Mouse (Mus musculus) Patski (cell line): ENCODE measurements at regions not wholly inside any gene's neighbourhood (a gene's known extent, or its start where the extent isn't known, plus 50 kb on each side); places are given as distances from the start of the nearest gene placed in this dataset.

ENCODE experiments used
- ATAC-seq: fragments of 100-300 bp; one replicate; pipeline ENCODE4 v1.8.0; 2021
- CTCF ChIA-PET: fragments of 350-600 bp; sonication (Branson Sonifier 250); formaldehyde crosslinking; loops from one replicate; lab custom pipeline; 2022; ENCODE audit warnings: inconsistent platforms; lab: Charles Lee
- POLR2A ChIA-PET: fragments of 350-600 bp; sonication (Branson Sonifier 250); formaldehyde crosslinking; loops from one replicate; lab custom pipeline; 2022; ENCODE audit warnings: antibody characterized with exemption, inconsistent platforms; lab: Charles Lee
- DNase-seq: peaks from one replicate; pipeline ENCODE4 v3.0.0-alpha.2; 2011; ENCODE audit warnings: low read depth, low spot score
- H3K27me3 ChIP-seq: fragments of 371-371 bp; one replicate; pipeline ENCODE4 v1.5.1; 2021
- CTCF ChIP-seq: fragments of 100-300 bp; IDR thresholded peaks from one replicate; pipeline ENCODE4 v1.5.1; 2021
- in situ Hi-C: fragments of 300-500 bp; cut with MboI; formaldehyde crosslinking; loops from 3 replicates; pipeline ENCODE4 v1.11.1; 2018; ENCODE audit warnings: low pct_unique_long_range_greater_than_20kb, mixed read lengths

DNA sequence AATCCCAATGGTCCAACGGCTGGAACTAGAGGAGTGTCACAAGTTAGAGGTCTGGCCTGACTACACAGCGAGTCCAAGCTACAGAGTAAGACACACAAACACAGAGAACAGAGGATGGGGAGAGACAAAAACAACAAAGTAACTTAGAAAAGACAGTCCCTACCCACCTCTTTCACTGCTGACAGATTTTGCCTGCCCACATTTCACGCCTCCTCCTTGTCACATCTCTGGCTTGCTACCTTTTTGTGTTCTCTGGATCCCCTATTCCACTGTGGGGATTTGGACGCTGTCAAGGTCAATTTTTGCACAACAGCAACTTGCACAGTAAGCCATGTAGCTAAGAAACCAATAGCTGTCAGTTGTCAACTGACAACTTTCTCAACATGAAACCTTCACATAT lies 275.8 kb upstream of the Clec14a start:
- ChIA-PET CTCF (no interaction called here), POLR2A (no interaction called here)
- in situ Hi-C loops: no loop called here
- DNase-seq: no peak
- no peak for TF ChIP-seq CTCF
- peaks cover 4% of the 10 kb centered on the region for H3K27me3 ChIP-seq
- no peak for ATAC-seq

DNA sequence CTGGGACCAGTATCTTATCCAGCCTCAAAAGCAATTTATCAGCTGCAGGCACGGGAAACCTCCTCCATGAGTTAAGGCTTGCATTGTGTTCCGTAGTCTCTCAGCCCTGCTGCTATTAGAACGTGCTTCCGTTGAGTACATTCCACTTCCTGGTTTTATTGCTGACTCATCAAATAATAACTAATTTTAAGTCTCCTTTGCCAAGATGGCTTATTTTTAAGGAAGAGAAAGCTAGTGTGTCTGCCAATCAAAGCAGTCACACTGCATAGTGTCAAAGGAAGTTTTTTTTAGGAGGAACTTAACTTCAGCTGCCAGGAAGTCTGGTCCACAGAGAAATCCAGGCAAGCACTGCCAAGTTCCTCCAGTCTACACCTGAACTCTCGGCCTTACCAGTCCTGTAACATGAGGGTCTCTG lies 269.2 kb upstream of the Clec14a start:
- no peaks in the 10 kb centered on the region for H3K27me3 ChIP-seq
- ATAC-seq: no peak
- in situ Hi-C loops: no loop called here
- CTCF ChIA-PET: no interaction called here
- POLR2A ChIA-PET: no interaction called here
- no peak for TF ChIP-seq CTCF
- no peak for DNase-seq

DNA sequence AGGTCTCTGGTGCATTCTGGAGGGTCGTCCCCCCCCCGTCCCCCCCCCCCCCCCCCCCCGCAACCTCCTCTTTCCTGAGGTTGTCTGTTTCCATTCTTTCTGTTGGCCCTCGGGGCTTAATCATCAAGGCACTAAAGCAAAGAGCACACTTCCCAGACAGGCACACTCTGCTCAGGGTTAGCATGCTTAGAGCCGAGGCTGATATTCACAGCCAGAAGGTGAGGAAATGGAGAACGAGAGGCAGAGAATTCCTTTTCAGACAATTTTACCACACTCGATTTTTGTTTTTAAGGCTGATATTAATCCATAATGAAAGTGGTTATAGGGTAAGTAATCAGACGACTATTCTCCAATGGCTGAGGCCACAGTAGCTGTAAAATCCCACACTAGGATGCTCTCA lies 268.7 kb upstream of the Clec14a start:
- POLR2A ChIA-PET: no interaction called here
- CTCF ChIA-PET: no interaction called here
- in situ Hi-C loops: no loop called here
- no peak for TF ChIP-seq CTCF
- H3K27me3 ChIP-seq: no peaks in the 10 kb centered on the region
- ATAC-seq (no peak), DNase-seq (no peak)

DNA sequence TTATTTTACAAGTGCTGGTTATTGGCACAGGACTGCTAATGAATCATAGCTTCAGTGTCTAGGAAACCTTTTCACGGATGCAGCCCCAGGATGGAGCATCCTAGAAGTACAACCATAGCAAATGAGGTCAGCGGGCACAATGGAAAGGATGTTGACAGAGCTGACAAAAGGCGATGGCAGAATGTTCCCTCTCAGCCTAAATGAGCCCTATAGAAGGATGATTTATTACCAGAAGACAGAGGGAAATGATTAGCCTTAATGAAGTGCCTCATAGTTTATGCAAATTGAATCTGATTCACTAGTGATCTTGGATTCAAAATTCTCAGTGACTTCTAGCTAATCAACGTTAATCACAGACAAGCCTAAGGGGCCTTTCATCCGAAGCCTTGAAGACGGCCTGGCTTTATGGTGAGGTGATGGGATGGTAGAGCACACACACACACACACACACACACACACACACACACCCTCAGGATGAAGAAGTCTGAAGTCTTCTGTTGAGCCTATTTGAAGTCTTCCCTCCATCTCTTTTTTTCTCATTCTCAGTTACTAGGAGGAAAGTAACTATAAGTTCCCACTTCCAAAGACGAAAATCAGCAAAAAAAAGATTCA lies 267.4 kb upstream of the Clec14a start:
- ATAC-seq: no peak
- no peak for DNase-seq
- in situ Hi-C loops: no loop called here
- POLR2A ChIA-PET: no interaction called here
- CTCF ChIA-PET: no interaction called here
- TF ChIP-seq CTCF: no peak
- no peaks in the 10 kb centered on the region for H3K27me3 ChIP-seq

DNA sequence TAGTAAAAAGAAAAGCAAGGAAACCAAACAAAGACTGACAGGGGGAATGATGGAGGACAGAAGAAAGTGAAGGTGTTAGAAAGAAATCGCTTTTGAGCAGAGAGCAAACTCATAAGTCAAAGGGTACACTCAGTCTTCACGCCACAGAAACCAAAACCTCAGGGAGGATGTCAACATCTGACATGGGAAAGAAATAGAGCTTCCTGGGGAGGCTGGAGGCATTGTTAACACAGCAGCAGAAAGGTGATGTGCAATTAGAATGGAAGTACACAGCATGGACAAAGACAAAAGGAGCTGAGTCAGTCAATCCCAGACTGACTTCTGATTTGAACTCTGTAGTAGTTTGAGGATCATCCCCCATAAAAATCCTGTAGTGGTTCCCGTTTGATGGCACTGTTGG lies 261.2 kb upstream of the Clec14a start:
- no peak for TF ChIP-seq CTCF
- ATAC-seq (no peak), DNase-seq (no peak)
- CTCF ChIA-PET: interaction anchor here (0.6 kb wide), 1 partner anchor 415 kb away, joined by 3 read pairs; no protein-coding TSS in a partner anchor
- in situ Hi-C loops: no loop called here
- no peaks in the 10 kb centered on the region for H3K27me3 ChIP-seq
- POLR2A ChIA-PET: no interaction called here

DNA sequence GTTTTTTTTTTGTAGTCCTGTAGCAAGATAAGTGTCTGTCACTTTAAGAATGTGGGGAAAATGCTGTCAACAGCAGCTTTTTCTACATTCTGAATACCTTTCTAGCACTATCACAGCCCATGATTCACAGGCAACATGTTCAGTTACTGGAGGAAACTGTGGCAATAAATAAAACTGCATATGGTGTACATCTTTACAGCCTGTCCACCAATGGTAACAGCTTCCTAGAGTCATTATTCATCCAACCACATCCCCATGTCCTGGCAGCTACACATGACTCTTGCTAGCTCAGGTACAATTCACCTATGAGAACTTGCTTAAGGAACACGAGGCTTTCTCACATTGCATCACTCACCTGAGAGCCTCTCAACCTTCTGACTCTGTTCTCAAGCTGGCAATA lies 247.7 kb upstream of the Clec14a start:
- ATAC-seq: no peak
- no peak for TF ChIP-seq CTCF
- ChIA-PET POLR2A (no interaction called here), CTCF (no interaction called here)
- no peak for DNase-seq
- H3K27me3 ChIP-seq: no peaks in the 10 kb centered on the region
- in situ Hi-C loops: no loop called here

DNA sequence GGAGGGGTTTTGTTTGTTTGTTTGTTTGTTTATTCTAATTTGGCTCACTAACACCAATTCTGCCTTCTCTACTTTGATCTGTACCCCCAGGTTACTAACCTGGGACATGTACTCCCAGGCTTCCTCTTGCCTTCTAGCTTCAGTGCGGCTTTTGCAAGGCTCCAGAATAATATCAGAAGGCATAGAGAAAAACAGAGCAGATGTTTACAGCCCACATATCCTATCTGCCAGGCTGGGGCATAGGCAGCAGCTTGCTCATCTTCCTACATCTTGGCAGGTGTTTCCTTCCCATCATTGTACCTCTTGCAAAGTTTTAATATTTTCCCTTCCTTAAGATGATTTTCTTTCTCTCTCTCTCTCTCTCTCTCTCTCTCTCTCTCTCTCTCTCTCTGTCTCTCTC lies 244.9 kb upstream of the Clec14a start:
- CTCF ChIA-PET: no interaction called here
- DNase-seq: no peak
- POLR2A ChIA-PET: no interaction called here
- ATAC-seq: no peak
- H3K27me3 ChIP-seq: no peaks in the 10 kb centered on the region
- in situ Hi-C loops: no loop called here
- no peak for TF ChIP-seq CTCF

DNA sequence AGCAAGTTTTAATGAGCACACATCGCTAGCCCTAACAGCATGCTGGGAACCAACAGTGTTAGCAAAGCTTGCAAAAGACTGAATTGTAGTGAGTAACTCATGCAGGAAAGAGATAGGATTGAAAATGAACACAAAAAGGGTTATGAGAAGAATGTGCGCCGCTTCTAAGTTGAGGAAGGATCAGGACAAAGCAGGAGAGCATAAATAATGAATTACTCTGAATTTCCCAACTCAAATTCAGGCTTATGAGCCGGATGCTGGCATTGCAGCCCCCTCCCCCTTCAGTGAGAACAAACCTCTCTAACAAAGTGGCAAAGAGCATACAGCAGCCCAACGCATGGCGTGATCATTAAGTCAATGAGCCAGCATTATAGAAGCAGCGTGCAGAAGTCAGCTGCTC lies 243.6 kb upstream of the Clec14a start:
- in situ Hi-C loops: no loop called here
- DNase-seq (no peak), ATAC-seq (no peak)
- ChIA-PET POLR2A (no interaction called here), CTCF (no interaction called here)
- no peak for TF ChIP-seq CTCF
- H3K27me3 ChIP-seq: no peaks in the 10 kb centered on the region

DNA sequence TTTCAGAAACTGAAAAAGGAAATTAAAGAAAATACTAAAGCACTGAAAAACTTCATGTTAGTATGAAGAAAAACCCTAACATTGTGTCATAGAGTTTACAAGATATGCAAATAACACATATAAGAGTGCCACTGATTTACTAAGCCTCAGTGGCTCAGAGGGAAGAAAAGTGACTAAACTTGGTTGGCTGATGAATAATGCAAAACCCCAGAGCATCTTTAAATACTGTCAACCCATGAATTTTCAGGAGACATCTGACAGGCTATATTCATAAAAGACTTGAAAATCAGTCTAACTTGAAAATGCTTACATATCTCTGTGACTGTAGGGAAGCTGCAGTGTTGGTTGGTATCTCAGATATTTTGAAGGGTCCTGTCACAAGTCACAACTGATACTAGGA lies 235.2 kb upstream of the Clec14a start:
- ATAC-seq (no peak), DNase-seq (no peak)
- in situ Hi-C loops: no loop called here
- H3K27me3 ChIP-seq: no peaks in the 10 kb centered on the region
- ChIA-PET CTCF (no interaction called here), POLR2A (no interaction called here)
- TF ChIP-seq CTCF: no peak

DNA sequence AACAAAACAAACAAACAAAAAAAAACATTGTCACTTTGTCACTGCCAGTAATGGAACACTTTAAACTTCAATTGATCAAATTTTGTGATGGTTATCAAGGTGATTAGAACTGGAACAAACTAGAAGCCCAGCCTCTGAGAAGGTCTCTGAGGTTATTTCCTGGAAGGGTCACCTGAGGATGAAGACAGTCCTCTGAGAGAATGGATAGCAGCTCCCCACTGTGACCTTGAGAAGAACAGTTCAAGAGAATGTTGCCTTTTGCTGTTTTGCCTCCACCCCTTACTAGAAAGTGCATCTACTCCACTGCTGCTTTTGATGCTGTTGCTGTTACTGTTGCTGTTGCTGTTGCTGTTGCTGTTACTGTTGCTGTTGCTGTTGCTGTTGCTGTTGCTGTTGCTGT lies 205.1 kb upstream of the Clec14a start:
- no peak for ATAC-seq
- H3K27me3 ChIP-seq: no peaks in the 10 kb centered on the region
- in situ Hi-C loops: no loop called here
- no peak for TF ChIP-seq CTCF
- no peak for DNase-seq
- POLR2A ChIA-PET: no interaction called here
- CTCF ChIA-PET: no interaction called here

DNA sequence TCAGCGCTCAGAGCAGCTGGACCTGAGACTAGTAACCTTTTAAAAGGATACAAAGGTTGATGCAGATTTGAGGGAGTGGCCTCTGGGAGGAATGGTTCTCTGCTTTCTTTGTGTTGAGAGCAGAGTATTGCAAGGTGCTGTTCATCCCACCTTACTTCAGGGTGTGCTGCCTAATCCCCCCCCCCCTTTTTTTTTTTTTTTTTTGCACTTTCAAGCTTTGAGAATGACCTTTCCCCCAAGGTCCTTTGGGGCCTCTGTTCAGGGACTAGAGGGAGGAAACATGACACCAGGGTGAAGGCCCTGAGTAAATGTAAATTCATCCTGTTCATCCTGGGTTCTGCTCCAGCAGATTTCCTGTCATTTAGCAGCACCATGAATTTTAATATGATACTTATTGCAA lies 204.4 kb upstream of the Clec14a start:
- ATAC-seq: no peak
- ChIA-PET CTCF (no interaction called here), POLR2A (no interaction called here)
- TF ChIP-seq CTCF: no peak
- no peak for DNase-seq
- in situ Hi-C loops: no loop called here
- H3K27me3 ChIP-seq: no peaks in the 10 kb centered on the region

DNA sequence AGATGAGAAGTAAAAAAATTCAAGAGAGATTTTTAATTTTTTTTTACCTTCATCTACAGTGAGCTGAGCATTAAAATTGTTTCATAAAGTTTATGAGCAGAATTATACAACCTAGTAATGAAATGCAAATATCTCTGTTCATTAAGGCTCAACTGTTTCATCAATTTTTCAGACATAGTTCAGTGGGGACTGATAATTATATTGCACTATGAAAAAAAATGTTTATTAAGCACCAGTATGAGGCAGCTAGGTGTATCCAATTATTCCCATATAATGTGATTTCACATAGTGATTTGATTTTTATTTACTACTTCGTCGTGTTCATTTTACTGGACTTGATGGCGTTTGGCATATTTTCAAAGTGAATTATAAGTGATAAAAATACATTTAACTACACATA lies 191.4 kb upstream of the Clec14a start:
- no peak for TF ChIP-seq CTCF
- no peak for ATAC-seq
- CTCF ChIA-PET: no interaction called here
- DNase-seq: no peak
- H3K27me3 ChIP-seq: no peaks in the 10 kb centered on the region
- in situ Hi-C loops: no loop called here
- POLR2A ChIA-PET: no interaction called here
